Mouse (Mus musculus): ENCODE results near the gene AI467606. TPM values are rescaled to one million over a fixed set of nuclear protein-coding genes. Genes with fewer than 3 reads are reported as not detected.

AI467606 gene
- polyA plus RNA-seq, 1 experiment from 2014 or later: 0.91 TPM

DNA sequence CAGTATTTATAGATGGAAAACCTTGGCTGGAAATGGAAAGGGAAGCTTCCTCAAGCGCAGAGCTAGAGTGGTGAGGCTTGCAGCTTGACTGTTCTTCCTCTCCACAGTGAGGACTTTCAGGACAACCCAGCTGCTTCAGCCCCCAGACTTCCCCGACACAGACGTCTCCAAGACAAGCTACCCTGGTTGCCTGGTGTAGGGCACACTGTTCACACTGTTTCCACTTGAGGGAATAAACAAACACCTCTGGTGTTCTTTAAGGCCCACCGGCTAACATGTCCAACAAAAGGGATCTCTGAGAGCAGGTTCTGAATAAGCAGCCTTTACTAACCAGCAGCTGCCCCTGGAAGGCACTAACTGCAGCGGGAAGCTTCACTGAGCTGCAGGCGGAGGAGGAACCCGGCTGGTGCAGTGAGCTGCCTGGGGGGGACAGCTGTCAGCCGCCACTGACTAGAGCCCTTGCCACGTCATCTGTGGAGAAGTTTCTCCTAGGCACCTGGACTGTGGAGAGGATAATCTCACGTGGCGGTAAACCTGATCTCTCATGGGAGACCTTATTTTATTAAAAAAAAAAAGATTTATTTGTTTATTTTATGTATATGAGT lies 25.3 kb downstream of the AI467606 start:
- Histone ChIP-seq H3K4me3 (no peak overlapping the region), H3K4me1 (peaks cover 39% of the 10 kb centered on the region), H3K27me3 (ENCODE audit: low read depth, poor library complexity, severe bottlenecking) (peaks cover 25% of the 10 kb centered on the region), H3K9me3 (replicated peaks) (no peaks in the 10 kb centered on the region), H3K27ac (replicated peaks) (no peak overlapping the region), H3K36me3 (no peaks in the 10 kb centered on the region)
- WGBS: 58% methylated on average over 11 of the region's 11 CpGs
- no peak for DNase-seq (ENCODE audit: low spot score)

DNA sequence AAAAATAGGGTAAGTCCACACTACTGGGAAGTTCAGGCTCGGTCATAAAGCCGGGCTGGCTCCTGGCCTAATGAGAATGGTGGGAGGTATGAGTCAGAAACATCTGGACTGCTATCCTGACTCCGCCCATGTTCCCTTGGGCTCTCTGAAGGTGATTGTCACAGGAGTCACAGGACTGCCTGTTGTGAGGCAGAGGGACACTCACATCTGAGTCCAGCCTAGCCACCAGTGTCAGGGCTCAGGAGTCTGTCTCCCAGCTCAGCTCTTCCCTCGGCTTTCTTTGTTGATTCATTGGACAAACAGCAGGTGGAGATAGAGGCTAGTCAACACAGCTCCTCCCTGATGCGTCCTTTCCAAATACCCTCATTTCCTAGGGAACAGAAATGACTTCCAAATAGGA lies 26.8 kb downstream of the AI467606 start:
- Histone ChIP-seq H3K36me3 (no peaks in the 10 kb centered on the region), H3K27me3 (ENCODE audit: low read depth, poor library complexity, severe bottlenecking) (peaks cover 41% of the 10 kb centered on the region), H3K9me3 (replicated peaks) (no peaks in the 10 kb centered on the region), H3K4me3 (no peak overlapping the region), H3K4me1 (peaks cover 48% of the 10 kb centered on the region), H3K27ac (replicated peaks) (no peak overlapping the region)
- 51% methylated on average over 5 of the region's 5 CpGs for WGBS
- peak; percentile 25 for DNase-seq (ENCODE audit: low spot score)

DNA sequence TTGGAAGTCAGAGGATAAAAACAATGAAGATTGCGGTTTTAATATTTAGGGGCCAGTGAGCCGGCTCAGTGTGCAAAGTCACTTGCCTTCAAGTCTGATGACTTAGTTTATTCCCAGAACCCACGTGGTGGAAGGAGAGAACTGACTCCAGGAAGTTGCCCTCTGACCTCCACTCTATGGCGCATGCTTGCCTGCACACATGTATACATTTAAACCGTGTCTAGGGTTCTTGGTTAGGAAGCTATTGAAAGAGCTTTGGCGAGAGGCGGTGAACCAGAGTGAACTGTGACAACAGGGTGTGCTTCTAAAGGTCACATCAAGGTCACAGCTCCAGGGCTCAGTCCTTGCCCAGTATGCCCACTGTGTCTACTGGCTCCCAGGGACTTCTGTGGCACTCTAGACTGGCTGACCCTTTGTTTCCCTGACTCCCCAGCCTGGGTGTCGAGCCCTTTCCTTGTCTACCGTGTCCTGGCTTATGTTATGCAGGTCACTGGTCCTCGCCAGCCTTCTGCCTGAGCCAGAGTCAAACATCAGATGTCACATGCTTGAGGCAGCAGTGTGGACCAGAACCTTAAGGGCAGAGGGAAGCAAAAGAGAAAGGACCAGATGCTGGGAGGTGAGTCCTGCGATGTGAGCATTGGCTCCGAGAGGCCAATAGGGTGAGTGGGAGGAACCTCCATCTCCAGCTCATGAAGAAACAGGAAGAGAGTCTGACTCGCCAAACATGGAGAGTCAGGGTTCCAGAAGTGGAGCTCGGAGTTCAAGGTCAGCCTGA lies 27.7 kb downstream of the AI467606 start:
- Histone ChIP-seq H3K27me3 (ENCODE audit: low read depth, poor library complexity, severe bottlenecking) (peaks cover 41% of the 10 kb centered on the region), H3K36me3 (no peaks in the 10 kb centered on the region), H3K4me1 (peaks cover 39% of the 10 kb centered on the region), H3K4me3 (no peak overlapping the region), H3K27ac (replicated peaks) (0 out of 2 replicates have a peak overlapping the region, but pooled peaks have one; percentile 28), H3K9me3 (replicated peaks) (no peaks in the 10 kb centered on the region)
- WGBS: 47% methylated on average over 14 of the region's 14 CpGs
- DNase-seq (ENCODE audit: low spot score): no peak

DNA sequence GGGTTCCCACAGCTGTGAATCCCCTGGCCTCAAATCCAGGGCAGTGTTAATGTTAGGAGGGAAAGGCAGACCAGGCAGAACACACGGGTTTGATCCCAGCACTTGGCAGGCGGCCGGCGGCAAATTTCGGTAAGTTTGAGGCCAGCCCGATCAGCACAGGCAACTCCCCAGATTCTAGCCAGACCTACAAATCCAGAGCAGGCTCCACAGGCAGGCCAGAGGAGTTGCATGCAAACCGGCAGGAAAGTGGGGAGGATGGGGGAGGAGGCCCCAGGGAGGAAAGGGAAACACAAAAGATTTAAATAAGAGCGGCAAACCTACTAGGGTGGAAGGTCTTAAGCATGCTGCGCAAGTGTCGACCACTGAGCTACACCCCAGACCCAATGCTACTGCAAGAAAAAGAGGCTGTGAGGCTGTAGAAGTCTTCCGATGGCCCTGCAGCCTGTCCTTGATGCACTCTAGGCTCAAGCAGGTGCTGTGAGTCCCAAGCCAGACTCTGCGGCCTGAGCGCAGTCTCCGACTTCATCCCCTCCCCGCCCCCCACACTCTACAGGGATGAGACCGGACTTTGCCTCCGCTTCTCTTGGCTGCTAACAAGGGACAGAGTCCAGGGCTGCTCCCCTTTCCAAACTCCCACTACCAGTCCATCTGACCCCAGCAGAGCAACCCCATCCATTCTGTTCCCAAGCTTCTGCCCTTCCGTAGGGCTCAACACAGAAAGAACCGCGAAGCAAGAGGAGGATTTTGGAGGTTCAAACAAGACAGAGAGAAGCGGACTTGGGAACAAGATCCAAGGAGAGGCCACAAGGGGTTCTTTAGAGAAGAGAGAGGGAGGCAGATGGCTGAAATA lies 30.1 kb downstream of the AI467606 start:
- Histone ChIP-seq H3K4me1 (peaks cover 39% of the 10 kb centered on the region), H3K4me3 (peak overlapping the region; percentile 47), H3K9me3 (replicated peaks) (peaks cover 8% of the 10 kb centered on the region; the same call in 1 of the 2 replicates), H3K36me3 (no peaks in the 10 kb centered on the region), H3K27me3 (ENCODE audit: low read depth, poor library complexity, severe bottlenecking) (peaks cover 41% of the 10 kb centered on the region), H3K27ac (replicated peaks) (peak overlapping the region; percentile 80)
- DNase-seq (ENCODE audit: low spot score): peak; percentile 64
- 5% methylated on average over 21 of the region's 21 CpGs for WGBS

DNA sequence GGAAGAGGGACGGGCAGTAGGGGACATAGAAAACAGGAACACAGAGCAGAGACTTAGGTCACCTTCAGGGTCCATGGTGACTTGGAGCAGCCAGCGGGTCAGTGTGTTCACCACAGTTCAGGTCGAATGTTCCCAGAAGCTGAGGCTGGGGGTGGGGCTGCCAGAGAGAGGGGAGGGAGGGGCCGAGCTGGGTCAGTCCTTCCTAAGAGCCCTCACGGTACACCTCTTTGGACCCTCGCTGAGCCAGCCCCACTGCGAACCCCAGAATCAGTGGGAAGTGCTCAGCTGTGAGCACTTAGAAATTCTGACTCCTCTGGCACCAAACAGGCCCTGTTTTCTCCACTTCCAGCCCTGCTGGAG lies 30.7 kb downstream of the AI467606 start, which contains the start of gene Qprt:
Qprt (minus strand) TSS at position 316 of the 360 bp plus-strand sequence.
- Histone ChIP-seq H3K4me1 (peaks cover 39% of the 10 kb centered on the region), H3K36me3 (no peaks in the 10 kb centered on the region), H3K4me3 (peak within 1 kb of the TSS; percentile 47), H3K9me3 (replicated peaks) (peaks cover 8% of the 10 kb centered on the region; the same call in 1 of the 2 replicates), H3K27ac (replicated peaks) (peak within 1 kb of the TSS; percentile 80), H3K27me3 (ENCODE audit: low read depth, poor library complexity, severe bottlenecking) (peaks cover 41% of the 10 kb centered on the region)
- WGBS: 0% methylated on average over 7 of the region's 7 CpGs
- peak; percentile 44 for DNase-seq (ENCODE audit: low spot score)

DNA sequence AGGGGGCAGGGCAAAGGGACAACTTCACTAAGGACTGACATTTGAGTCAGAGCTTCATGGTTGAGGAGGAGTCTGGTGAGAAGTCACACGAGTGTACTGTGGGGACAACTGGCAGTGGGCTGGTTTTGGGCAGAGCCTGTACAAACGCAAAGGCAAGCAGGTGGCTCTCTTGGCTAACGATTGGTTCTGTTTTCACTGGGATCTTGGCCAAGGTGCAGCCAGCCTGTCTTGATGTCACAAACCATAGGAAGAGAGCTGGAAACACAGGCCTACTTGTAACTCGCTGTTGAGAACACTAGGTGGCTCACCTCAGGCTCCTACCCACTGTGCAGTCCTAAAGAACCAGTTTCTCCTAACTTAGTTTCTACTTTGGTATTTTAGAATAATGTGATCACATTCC lies 38.5 kb downstream of the AI467606 start:
- H3K4me3 ChIP-seq: no peak overlapping the region
- no peak for DNase-seq (ENCODE audit: low spot score)
- H3K9me3 ChIP-seq (replicated peaks): peaks cover 1% of the 10 kb centered on the region; the same call in 1 of the 2 replicates
- peaks cover 15% of the 10 kb centered on the region for H3K4me1 ChIP-seq
- no peak overlapping the region for H3K27ac ChIP-seq (replicated peaks)
- no peaks in the 10 kb centered on the region for H3K27me3 ChIP-seq (ENCODE audit: low read depth, poor library complexity, severe bottlenecking)
- H3K36me3 ChIP-seq: no peaks in the 10 kb centered on the region
- WGBS: 24% methylated on average over 4 of the region's 4 CpGs

DNA sequence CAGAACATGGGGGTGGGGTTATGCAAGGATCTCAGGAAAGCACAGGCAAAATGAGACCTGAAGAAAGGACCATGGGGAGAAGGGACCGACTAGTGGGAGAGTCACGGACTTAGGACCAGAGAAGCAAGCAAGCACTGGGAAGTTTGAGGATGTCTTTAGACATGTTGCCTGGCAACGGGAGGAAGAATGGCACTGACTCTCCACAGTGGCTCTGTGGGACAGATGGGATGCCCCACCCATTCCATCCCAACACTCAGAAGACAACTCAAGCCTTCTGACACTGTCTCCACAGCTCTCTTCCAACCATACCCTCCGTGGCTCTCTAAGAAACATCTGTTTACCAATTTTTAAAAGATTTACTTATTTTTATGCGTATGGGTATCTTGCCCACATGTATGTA lies 42.0 kb downstream of the AI467606 start:
- no peak for DNase-seq (ENCODE audit: low spot score)
- no peak overlapping the region for H3K4me3 ChIP-seq
- H3K4me1 ChIP-seq: peaks cover 15% of the 10 kb centered on the region
- no peaks in the 10 kb centered on the region for H3K36me3 ChIP-seq
- no peak overlapping the region for H3K27ac ChIP-seq (replicated peaks)
- 57% methylated on average over 5 of the region's 5 CpGs for WGBS
- no peaks in the 10 kb centered on the region for H3K9me3 ChIP-seq (replicated peaks)
- no peaks in the 10 kb centered on the region for H3K27me3 ChIP-seq (ENCODE audit: low read depth, poor library complexity, severe bottlenecking)

DNA sequence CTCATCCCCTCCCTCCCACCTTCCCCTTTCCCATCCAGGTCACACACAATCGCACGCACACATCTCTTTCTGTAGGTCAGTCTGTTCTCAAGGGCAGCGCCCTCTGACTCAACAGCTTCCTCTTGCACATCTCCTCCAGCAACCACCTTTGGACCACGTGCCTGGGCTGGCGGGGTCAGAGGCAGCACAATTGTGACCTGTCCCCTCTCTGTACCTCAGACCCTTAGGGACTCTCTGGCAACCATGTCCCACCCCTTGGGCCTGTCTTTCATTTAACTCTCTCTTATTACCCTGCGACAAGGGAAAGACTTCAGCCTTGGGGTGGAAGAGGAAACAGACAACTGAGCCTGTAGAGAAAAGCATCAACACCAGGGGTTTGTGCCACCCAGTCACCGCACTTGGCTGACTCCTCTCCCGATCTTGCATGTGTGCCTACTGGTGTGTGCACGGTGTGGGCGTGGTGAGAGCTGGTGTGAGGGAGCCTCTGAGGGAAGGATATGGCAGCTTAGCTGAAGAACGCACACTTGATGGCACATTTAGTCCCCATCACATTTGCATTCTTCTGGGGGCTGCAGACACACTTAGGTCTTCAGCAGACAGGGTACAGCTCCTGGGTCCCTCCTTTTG lies 43.8 kb downstream of the AI467606 start:
- WGBS: 87% methylated on average over 11 of the region's 11 CpGs
- peak overlapping the region; percentile 28 for H3K27ac ChIP-seq (replicated peaks)
- H3K36me3 ChIP-seq: no peaks in the 10 kb centered on the region
- H3K27me3 ChIP-seq (ENCODE audit: low read depth, poor library complexity, severe bottlenecking): no peaks in the 10 kb centered on the region
- peaks cover 13% of the 10 kb centered on the region for H3K4me1 ChIP-seq
- H3K4me3 ChIP-seq: no peak overlapping the region
- H3K9me3 ChIP-seq (replicated peaks): no peaks in the 10 kb centered on the region
- no peak for DNase-seq (ENCODE audit: low spot score)

DNA sequence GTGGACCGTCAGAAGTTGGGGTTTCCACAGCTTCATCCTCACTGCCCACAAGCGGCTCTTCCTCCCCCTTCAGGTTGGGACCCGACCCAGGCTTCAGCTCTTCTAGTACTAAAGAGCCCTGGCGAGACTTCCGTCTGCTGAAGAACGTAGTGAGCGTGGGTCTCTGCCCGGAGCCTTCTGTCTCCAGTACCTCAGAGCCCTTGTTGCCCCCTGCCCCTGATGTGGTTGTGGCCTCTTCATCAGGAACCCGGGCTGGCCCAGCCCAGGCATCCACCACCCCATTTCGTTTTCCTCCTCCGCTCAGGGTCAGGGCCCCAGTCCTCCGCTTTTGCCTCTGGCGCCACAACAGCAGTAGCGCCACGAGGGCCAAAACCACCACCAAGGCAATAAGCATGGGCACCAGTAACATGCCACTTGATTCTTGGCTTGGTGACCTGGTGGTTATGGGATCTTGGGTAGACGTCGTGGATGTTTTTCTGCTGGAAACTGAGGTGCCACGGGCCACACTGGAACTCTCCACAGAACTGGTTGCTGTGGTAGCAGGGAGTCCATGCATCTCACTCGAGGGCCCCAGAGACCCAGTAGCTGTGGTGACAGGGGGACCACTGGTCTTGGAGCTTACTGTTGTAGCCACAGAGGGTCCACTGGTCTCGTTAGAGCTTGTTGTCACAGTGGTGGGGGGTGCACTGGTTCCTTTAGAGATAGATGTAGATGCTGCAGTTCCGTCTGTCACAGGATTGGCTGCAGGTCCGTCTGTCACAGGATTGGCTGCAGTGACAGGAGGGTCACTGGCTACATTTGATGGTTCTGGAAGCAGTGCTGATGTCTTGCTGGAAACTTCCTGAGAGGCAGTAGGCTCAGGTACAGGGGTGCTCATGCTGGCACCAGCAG lies 45.3 kb downstream of the AI467606 start:
- WGBS: 85% methylated on average over 22 of the region's 22 CpGs
- Histone ChIP-seq H3K27ac (replicated peaks) (no peak overlapping the region), H3K9me3 (replicated peaks) (no peaks in the 10 kb centered on the region), H3K4me1 (peaks cover 11% of the 10 kb centered on the region), H3K27me3 (ENCODE audit: low read depth, poor library complexity, severe bottlenecking) (no peaks in the 10 kb centered on the region), H3K36me3 (no peaks in the 10 kb centered on the region), H3K4me3 (no peak overlapping the region)
- no peak for DNase-seq (ENCODE audit: low spot score)

DNA sequence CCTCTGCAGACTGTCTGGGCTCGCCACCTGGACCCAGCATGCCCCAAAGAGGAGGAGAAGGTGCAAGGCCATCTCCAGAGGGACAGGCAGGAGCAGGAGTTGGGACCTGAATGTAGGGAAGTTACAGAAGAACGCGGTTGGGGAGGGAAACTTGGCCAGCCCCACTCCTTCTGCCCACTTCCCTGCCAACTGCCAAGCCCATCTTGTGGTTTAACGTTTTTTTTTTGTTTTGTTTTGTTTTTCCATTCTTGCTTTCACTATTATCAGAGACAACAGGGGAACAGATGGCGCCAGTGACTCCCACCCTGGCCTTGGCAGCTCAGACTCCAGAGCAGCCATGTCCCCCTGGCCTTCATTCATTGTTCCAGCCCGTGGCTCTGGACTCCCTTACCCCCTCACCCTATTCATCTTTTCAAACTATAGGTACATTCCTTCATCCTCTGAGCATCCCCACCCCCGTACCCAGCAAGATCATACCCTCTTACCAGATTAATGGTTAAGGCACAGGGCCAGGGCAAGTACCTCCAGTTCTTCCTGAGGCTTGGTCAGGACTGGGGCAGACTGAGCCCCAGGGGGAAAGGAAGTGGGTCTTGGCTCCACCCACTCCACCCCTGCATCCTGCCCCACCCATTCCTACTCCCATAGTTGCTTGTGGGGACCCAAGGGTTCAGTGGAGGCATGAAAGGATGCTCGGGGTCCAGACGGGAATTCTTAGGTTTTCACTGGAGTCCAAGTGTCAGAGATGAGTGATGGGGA lies 46.3 kb downstream of the AI467606 start, which contains the start of gene Spn:
Spn (minus strand) TSS at position 562 of the 756 bp plus-strand sequence.
- peaks cover 11% of the 10 kb centered on the region for H3K4me1 ChIP-seq
- H3K4me3 ChIP-seq: no peak within 1 kb of the TSS
- H3K27me3 ChIP-seq (ENCODE audit: low read depth, poor library complexity, severe bottlenecking): no peaks in the 10 kb centered on the region
- H3K36me3 ChIP-seq: no peaks in the 10 kb centered on the region
- no peak for DNase-seq (ENCODE audit: low spot score)
- 73% methylated on average over 9 of the region's 9 CpGs for WGBS
- H3K27ac ChIP-seq (replicated peaks): no peak within 1 kb of the TSS
- H3K9me3 ChIP-seq (replicated peaks): no peaks in the 10 kb centered on the region

DNA sequence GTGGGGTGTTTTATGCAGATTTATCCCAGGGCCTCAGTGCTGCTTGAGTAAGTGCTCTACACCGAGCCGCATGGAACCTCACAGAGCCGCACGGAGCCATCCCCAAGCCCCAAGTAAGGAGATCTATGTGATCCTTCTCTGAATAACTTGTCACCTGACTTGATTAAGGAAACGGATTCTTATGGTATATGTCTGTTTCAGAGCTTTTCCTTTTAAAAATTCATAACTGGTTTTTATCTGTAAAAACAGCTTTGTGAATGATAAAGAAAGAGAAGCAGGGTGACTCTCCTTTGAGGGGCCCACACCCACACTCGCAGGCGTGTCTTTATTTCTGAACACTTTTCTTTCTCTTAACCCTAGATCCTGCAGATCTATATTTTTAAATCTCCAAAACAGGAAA lies 47.9 kb downstream of the AI467606 start:
- Histone ChIP-seq H3K4me1 (no peaks in the 10 kb centered on the region), H3K27ac (replicated peaks) (no peak overlapping the region), H3K27me3 (ENCODE audit: low read depth, poor library complexity, severe bottlenecking) (no peaks in the 10 kb centered on the region), H3K4me3 (no peak overlapping the region), H3K36me3 (no peaks in the 10 kb centered on the region), H3K9me3 (replicated peaks) (no peaks in the 10 kb centered on the region)
- DNase-seq (ENCODE audit: low spot score): no peak
- WGBS: 93% methylated on average over 7 of the region's 7 CpGs

All from midbrain, embryonic 10.5 days (tissue).